Mouse (Mus musculus) hindbrain, embryonic 12.5 days (tissue): ENCODE measurements around the gene Bend3. TPM values are rescaled to one million over a fixed set of nuclear protein-coding genes. Genes with fewer than 3 reads are reported as not detected.

Experiments used
- ATAC-seq: fragments of 200-750 bp; cut with Nextera tagmentation; 2 replicates; pipeline ENCODE4 v1.8.0; 2017; ENCODE audit warnings: moderate TSS enrichment; ENCODE audit not compliant: low FRiP score
- H3K27ac ChIP-seq: fragments of 300-500 bp; sonication (generic); 2 replicates; pipeline ENCODE4 v1.5.1; 2016; ENCODE audit warnings: mild to moderate bottlenecking
- H3K27me3 ChIP-seq: fragments of 300-500 bp; sonication (generic); 2 replicates; pipeline ENCODE4 v1.6.1; 2016; ENCODE audit warnings: mild to moderate bottlenecking
- H3K36me3 ChIP-seq: fragments of 300-500 bp; sonication (generic); 2 replicates; pipeline ENCODE4 v1.6.1; 2016; ENCODE audit warnings: mild to moderate bottlenecking
- H3K4me1 ChIP-seq: fragments of 300-500 bp; sonication (generic); 2 replicates; pipeline ENCODE4 v1.6.1; 2016
- H3K4me2 ChIP-seq: fragments of 300-500 bp; sonication (generic); replicated peaks from 2 replicates; pipeline ENCODE4 v1.6.1; 2016; ENCODE audit warnings: mild to moderate bottlenecking
- H3K4me3 ChIP-seq: fragments of 300-500 bp; sonication (generic); 2 replicates; pipeline ENCODE4 v1.5.1; 2016; ENCODE audit warnings: mild to moderate bottlenecking
- H3K9ac ChIP-seq: fragments of 300-500 bp; sonication (generic); 2 replicates; pipeline ENCODE4 v1.6.1; 2016; ENCODE audit warnings: mild to moderate bottlenecking, moderate library complexity
- H3K9me3 ChIP-seq: fragments of 300-500 bp; sonication (generic); replicated peaks from 2 replicates; pipeline ENCODE4 v1.6.1; 2016; ENCODE audit warnings: mild to moderate bottlenecking
- WGBS: fragments of 180-500 bp; shearing (Covaris S2); methylation state at CpG from one replicate; pipeline ENCODE4 v1.1.7; 2016; 5-methylcytosine and 5-hydroxymethylcytosine counted together
- polyA plus RNA-seq: library from polyadenylated mRNA; unstranded; fragments of >200 nt; fragmentation: Nextera tagmentation; extraction: Ambion mirVana; gene quantifications from 2 replicates; pipeline ENCODE4 v1.2.1, GENCODE M21; 2016

The Bend3 gene
- polyA plus RNA-seq, 1 experiment from 2014 or later = 6.7 TPM

DNA sequence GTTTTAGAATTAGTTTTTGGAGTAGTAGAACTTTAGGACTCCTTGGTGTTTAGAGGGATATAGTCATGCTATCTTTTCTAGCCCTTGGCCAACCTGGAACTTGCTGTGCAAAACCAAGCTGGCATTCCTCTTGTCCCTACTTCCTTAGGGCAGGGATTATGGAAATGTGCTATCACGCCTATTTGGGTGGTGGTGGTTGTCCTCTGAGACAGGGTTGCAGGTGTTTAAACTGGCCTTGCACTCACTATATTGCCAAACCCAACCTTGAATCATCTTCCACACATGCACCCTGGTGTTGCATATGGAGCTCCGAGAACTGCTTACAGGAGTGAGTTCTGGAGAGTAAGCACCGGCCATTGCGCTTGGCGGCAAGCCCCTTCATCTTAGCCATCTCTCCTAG, 3.4 kb downstream of the Bend3 start:
- WGBS = 86% methylated on average over 5 of the region's 5 CpGs
- H3K4me1 ChIP-seq = peaks cover 44% of the 10 kb centered on the region

DNA sequence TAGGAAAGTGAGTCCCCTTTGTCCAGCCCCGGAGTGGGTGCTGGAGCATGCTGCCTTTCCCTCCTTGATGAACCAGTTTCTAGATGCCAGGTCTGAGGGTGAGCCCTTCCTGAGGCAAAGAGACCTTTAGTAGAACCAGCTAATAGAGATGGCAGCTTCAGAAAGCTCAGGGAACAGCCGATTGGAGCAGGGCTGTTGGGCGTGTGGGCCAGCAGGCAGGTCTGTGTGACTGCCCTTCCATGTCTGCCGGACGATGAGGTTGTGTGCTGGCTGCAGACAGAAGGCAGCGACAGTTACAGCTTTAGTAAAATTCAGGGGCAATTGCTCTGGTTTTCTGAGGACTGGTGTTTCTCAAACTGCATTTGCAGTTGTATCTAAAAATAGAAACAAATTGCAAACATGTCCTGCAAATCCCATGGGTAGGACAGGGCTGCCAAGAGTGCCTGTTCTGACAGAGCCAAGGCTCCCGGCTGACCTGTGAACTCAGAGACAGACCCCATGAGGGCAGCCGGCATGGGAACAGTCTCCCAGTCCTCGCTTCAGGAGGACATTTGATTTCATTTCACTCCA, 4.9 kb downstream of the Bend3 start:
- WGBS = 44% methylated on average over 9 of the region's 9 CpGs
- Histone ChIP-seq H3K4me1 (peaks cover 37% of the 10 kb centered on the region), H3K9ac (peak overlapping the region; percentile 8; the same call in 1 of the 2 replicates)

More for the DNA sequence above, 3.4 kb downstream of the Bend3 start:
- Histone ChIP-seq H3K36me3 (no peaks in the 10 kb centered on the region), H3K4me3 (no peak overlapping the region), H3K9me3 (no peaks in the 10 kb centered on the region), H3K4me2 (no peak overlapping the region), H3K27ac (no peak overlapping the region), H3K27me3 (no peaks in the 10 kb centered on the region), H3K9ac (no peak overlapping the region)
- no peak for ATAC-seq

DNA sequence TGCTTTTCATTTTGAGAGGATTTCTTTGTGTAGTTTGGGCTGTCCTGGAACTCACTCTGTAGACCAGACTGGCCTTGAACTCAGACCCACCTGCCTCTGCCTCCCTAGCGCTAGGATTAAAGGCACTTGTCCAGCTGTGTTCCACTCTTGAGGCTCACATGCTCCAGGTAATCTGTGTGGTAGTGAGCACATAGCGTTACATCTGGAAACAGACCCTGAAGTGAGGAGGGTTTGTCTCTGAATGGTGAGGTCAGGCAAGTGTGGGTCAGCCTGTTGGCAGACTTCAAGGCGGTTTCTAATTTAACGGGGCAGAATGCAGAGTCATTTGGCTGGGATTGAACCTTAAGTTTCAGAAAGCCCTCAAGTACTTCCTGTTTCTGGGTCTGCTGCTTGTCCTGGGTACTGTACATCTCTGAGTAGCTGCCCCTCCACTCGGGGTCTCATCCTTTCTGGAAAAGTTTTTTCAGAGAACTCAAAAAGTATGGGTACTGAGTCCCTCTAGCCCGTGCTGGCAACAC, 7.2 kb downstream of the Bend3 start:
- no peak overlapping the region for H3K9ac ChIP-seq
- H3K4me2 ChIP-seq = no peak overlapping the region
- H3K9me3 ChIP-seq = no peaks in the 10 kb centered on the region
- H3K4me3 ChIP-seq = no peak overlapping the region
- 95% methylated on average over 6 of the region's 6 CpGs for WGBS
- no peaks in the 10 kb centered on the region for H3K36me3 ChIP-seq
- H3K4me1 ChIP-seq = peaks cover 44% of the 10 kb centered on the region
- no peaks in the 10 kb centered on the region for H3K27me3 ChIP-seq
- ATAC-seq = no peak
- no peak overlapping the region for H3K27ac ChIP-seq

More for the DNA sequence above, 4.9 kb downstream of the Bend3 start:
- Histone ChIP-seq H3K27me3 (no peaks in the 10 kb centered on the region), H3K4me3 (no peak overlapping the region), H3K36me3 (no peaks in the 10 kb centered on the region), H3K9me3 (no peaks in the 10 kb centered on the region), H3K27ac (peak overlapping the region; percentile 67), H3K4me2 (no peak overlapping the region; the same call in 1 of the 2 replicates)
- ATAC-seq = no peak

DNA sequence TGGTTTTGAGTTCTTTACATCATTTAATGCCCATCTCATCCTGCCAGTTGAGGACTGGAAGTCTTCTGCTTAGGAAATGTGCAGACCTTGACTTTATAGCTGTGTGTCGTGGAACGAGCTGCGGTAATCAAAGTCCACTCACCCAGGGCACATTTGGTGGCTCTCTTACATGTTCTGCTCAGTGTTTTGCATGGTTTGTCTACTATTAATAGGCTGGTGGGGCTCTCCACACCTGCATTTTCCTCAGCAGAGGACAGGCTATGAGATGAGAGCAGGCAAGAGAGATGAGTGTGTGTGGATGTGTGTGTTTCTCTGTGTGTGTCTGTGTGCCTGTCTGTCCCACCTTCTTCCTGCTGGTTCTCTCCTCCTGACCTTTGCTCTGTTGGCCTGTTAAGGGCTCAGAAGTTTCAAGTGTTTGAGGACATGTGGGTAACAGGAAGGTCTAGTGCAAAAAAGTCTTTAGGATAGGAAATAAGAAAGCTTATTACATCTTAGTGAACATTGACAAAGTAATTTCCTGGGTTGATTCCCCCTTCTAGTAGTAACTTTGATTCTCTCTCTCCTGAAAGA, 8.9 kb downstream of the Bend3 start:
- Histone ChIP-seq H3K27me3 (no peaks in the 10 kb centered on the region), H3K9ac (no peak overlapping the region), H3K4me2 (no peak overlapping the region), H3K4me3 (no peak overlapping the region), H3K27ac (no peak overlapping the region), H3K4me1 (peaks cover 28% of the 10 kb centered on the region), H3K9me3 (no peaks in the 10 kb centered on the region), H3K36me3 (no peaks in the 10 kb centered on the region)
- no peak for ATAC-seq
- WGBS = 87% methylated on average over 3 of the region's 3 CpGs

GRCm38 (mm10) chr10:43488258-43488657, 9.6 kb downstream of the Bend3 start:
- no peaks in the 10 kb centered on the region for H3K27me3 ChIP-seq

GRCm38 (mm10) chr10:43489139-43489538, 10.5 kb downstream of the Bend3 start:
- ATAC-seq = no peak

More at GRCm38 (mm10) chr10:43488258-43488657, 9.6 kb downstream of the Bend3 start:
- no peaks in the 10 kb centered on the region for H3K36me3 ChIP-seq
- H3K9me3 ChIP-seq = no peaks in the 10 kb centered on the region
- H3K4me3 ChIP-seq = no peak overlapping the region
- no peak overlapping the region for H3K4me2 ChIP-seq
- H3K4me1 ChIP-seq = peaks cover 23% of the 10 kb centered on the region
- no peak for ATAC-seq
- no peak overlapping the region for H3K27ac ChIP-seq
- 83% methylated on average over 4 of the region's 4 CpGs for WGBS
- no peak overlapping the region for H3K9ac ChIP-seq

DNA sequence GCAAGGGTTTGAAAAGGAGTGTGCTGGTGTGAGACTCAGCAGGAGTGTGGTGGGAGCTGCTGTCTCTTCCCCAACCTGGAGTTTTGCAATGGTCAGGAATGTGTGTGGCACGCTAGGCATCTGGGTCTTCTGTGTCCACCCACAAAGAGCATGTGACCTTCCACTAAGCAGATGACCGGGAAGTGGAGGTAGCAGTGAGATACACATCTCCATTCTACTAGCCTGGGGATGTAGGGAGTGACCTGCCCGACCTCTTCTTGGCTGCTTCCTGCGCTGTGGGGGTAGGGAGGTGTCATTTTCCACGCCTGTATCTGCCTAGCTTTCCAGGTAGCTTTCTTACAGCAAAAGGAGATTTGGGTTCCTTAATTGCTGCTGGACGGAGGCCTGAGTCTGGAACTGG, 10.9 kb downstream of the Bend3 start:
- no peak overlapping the region for H3K9ac ChIP-seq
- H3K4me2 ChIP-seq = no peak overlapping the region
- peaks cover 7% of the 10 kb centered on the region for H3K36me3 ChIP-seq
- no peak for ATAC-seq
- H3K4me1 ChIP-seq = peaks cover 17% of the 10 kb centered on the region
- no peaks in the 10 kb centered on the region for H3K27me3 ChIP-seq
- 0 out of 2 replicates have a peak overlapping the region, but pooled peaks have one; percentile 4 for H3K27ac ChIP-seq
- H3K9me3 ChIP-seq = no peaks in the 10 kb centered on the region
- H3K4me3 ChIP-seq = no peak overlapping the region
- 59% methylated on average over 6 of the region's 6 CpGs for WGBS

More at GRCm38 (mm10) chr10:43489139-43489538, 10.5 kb downstream of the Bend3 start:
- Histone ChIP-seq H3K4me1 (peaks cover 17% of the 10 kb centered on the region), H3K9me3 (no peaks in the 10 kb centered on the region), H3K4me3 (no peak overlapping the region), H3K36me3 (0 out of 2 replicates have a peak, but pooled peaks cover 3% of the 10 kb centered on the region), H3K4me2 (no peak overlapping the region), H3K27ac (no peak overlapping the region), H3K27me3 (no peaks in the 10 kb centered on the region), H3K9ac (no peak overlapping the region)
- 89% methylated on average over 7 of the region's 7 CpGs for WGBS

- WGBS = 76% methylated on average over 8 of the region's 8 CpGs
- ATAC-seq = no peak
- Histone ChIP-seq H3K9ac (no peak overlapping the region), H3K4me3 (no peak overlapping the region), H3K4me1 (peaks cover 17% of the 10 kb centered on the region), H3K27me3 (no peaks in the 10 kb centered on the region), H3K9me3 (no peaks in the 10 kb centered on the region), H3K4me2 (no peak overlapping the region), H3K36me3 (peaks cover 12% of the 10 kb centered on the region), H3K27ac (no peak overlapping the region)
Measured at GRCm38 (mm10) chr10:43490034-43490433, 11.4 kb downstream of the Bend3 start.

- H3K4me1 ChIP-seq = peaks cover 17% of the 10 kb centered on the region
- WGBS = 88% methylated on average over 5 of the region's 5 CpGs
- no peak overlapping the region for H3K4me2 ChIP-seq
- ATAC-seq = no peak
- no peak overlapping the region for H3K27ac ChIP-seq
- peaks cover 20% of the 10 kb centered on the region for H3K36me3 ChIP-seq
- no peaks in the 10 kb centered on the region for H3K27me3 ChIP-seq
- H3K4me3 ChIP-seq = no peak overlapping the region
- H3K9ac ChIP-seq = no peak overlapping the region
- H3K9me3 ChIP-seq = no peaks in the 10 kb centered on the region
Measured at GRCm38 (mm10) chr10:43490846-43491245, 12.2 kb downstream of the Bend3 start.

GRCm38 (mm10) chr10:43502599-43502998, 24.0 kb downstream of the Bend3 start:
- Histone ChIP-seq H3K27me3 (no peaks in the 10 kb centered on the region), H3K4me3 (no peak overlapping the region), H3K27ac (no peak overlapping the region), H3K9ac (no peak overlapping the region), H3K4me1 (no peaks in the 10 kb centered on the region), H3K36me3 (peaks cover 49% of the 10 kb centered on the region), H3K9me3 (no peaks in the 10 kb centered on the region), H3K4me2 (no peak overlapping the region)
- no peak for ATAC-seq
- 94% methylated on average over 4 of the region's 4 CpGs for WGBS

DNA sequence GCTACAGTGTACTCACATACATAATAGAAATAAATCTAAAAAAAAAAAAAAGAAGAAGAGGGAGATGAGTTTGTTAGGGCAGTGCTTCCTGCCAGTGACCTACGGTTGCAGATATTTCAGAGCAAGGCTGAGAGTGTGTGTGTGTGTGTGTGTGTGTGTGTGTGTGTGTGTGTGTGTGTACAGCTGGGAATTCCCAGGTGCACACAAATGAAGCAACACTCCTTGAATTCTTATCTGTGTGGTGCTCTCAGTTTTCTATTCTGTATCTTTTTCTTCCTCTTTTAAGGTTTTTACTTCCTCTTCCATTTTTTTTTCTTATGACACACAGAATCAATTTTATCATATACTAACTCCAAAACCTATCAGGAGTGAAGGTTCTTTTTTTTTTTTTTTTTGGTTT, 25.7 kb downstream of the Bend3 start:
- H3K9me3 ChIP-seq = no peaks in the 10 kb centered on the region
- WGBS = 82% methylated on average over 1 of the region's 1 CpGs
- no peak for ATAC-seq
- H3K4me2 ChIP-seq = no peak overlapping the region
- H3K4me3 ChIP-seq = no peak overlapping the region
- peaks cover 38% of the 10 kb centered on the region for H3K36me3 ChIP-seq
- H3K9ac ChIP-seq = no peak overlapping the region
- no peaks in the 10 kb centered on the region for H3K27me3 ChIP-seq
- H3K4me1 ChIP-seq = no peaks in the 10 kb centered on the region
- H3K27ac ChIP-seq = no peak overlapping the region

DNA sequence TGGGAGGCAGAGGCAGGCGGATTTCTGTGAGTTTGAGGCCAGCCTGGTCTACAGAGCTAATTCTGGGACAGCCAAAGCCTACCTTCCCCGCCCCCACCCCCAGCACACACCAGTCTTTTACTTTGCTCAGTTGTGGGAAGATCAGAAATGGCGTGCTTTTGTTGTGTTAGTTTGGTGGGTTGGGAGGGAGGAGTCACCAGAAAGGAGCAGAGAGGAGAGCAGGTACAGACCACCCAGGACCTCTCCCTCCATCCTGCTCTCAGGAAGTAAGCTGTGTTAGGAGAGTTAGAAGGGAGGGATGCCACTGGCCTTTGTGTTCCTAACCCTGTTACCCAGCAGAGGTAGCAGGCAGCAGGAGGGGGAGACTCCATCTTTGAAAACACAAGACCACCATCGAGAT, 28.4 kb downstream of the Bend3 start:
- no peaks in the 10 kb centered on the region for H3K9me3 ChIP-seq
- H3K27ac ChIP-seq = no peak overlapping the region
- H3K27me3 ChIP-seq = no peaks in the 10 kb centered on the region
- H3K9ac ChIP-seq = no peak overlapping the region
- H3K4me3 ChIP-seq = no peak overlapping the region
- ATAC-seq = no peak
- no peak overlapping the region for H3K4me2 ChIP-seq
- peaks cover 50% of the 10 kb centered on the region for H3K36me3 ChIP-seq
- H3K4me1 ChIP-seq = no peaks in the 10 kb centered on the region
- WGBS = 77% methylated on average over 4 of the region's 4 CpGs

DNA sequence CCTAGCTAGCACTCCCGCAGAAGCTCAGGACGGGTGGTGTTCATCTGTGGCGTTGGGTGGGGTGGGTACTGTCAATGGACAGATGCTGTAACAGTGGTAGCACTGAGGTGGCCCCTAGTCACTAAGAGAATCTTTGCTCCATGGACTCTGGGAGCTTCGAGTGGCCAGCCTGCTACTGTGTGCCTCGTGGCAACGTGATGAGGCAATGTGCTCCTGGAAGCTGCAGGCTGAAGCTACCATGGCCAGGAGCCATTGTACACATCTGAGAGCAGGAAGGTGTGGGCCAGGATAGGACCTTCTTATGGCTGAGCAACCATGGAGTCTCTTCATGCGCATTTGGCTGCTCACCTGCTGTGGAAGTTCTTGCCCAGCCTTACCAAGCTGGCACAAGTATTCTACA, 30.6 kb downstream of the Bend3 start:
- no peak overlapping the region for H3K27ac ChIP-seq
- H3K9ac ChIP-seq = no peak overlapping the region
- ATAC-seq = no peak
- peaks cover 58% of the 10 kb centered on the region for H3K36me3 ChIP-seq
- H3K4me2 ChIP-seq = no peak overlapping the region
- no peak overlapping the region for H3K4me3 ChIP-seq
- H3K4me1 ChIP-seq = no peaks in the 10 kb centered on the region
- WGBS = 95% methylated on average over 7 of the region's 7 CpGs
- H3K27me3 ChIP-seq = no peaks in the 10 kb centered on the region
- H3K9me3 ChIP-seq = no peaks in the 10 kb centered on the region
